Mouse (Mus musculus) myocyte (in vitro differentiated cells): Measurements from ENCODE around the gene Pja2. TPM values are rescaled to one million over a fixed set of nuclear protein-coding genes. Genes with fewer than 3 reads are reported as not detected.
"Not testable (repeated sequence)": the region's sequence is repeated elsewhere in the genome, so short reads cannot be mapped to it uniquely, and the experiment has no call there.

ENCODE experiments used
- H3K27me3 ChIP-seq: one replicate; pipeline ENCODE4 v1.6.1; 2011; ENCODE audit not compliant: control insufficient read depth, insufficient read depth, insufficient read length
- H3K36me3 ChIP-seq: one replicate; pipeline ENCODE4 v1.6.1; 2011; ENCODE audit not compliant: control insufficient read depth, insufficient read depth
- H3K4me2 ChIP-seq: one replicate; pipeline ENCODE4 v1.6.1; 2011; ENCODE audit warnings: low read depth, control low read depth
- H3K4me3 ChIP-seq: one replicate; pipeline ENCODE4 v1.5.1; 2011; ENCODE audit warnings: mild to moderate bottlenecking, control low read depth, moderate library complexity
- H3K79me2 ChIP-seq: one replicate; pipeline ENCODE4 v1.6.1; 2011; ENCODE audit not compliant: control insufficient read depth, insufficient read depth
- H3ac ChIP-seq: one replicate; pipeline ENCODE4 v1.6.1; 2011; ENCODE audit not compliant: control insufficient read depth, insufficient read length
- CEBPB ChIP-seq: IDR thresholded peaks from 2 replicates; pipeline ENCODE4 v1.6.1; 2011; ENCODE audit warnings: mild to moderate bottlenecking, moderate library complexity; ENCODE audit not compliant: poor library complexity, insufficient read depth, severe bottlenecking
- E2F4 ChIP-seq: IDR thresholded peaks from one replicate; pipeline ENCODE4 v1.6.1; 2011; ENCODE audit warnings: mild to moderate bottlenecking, control low read depth, moderate library complexity; ENCODE audit not compliant: insufficient read depth
- MAX ChIP-seq: IDR thresholded peaks from one replicate; pipeline ENCODE4 v1.6.1; 2011; ENCODE audit warnings: low read depth, mild to moderate bottlenecking, control low read depth
- MYOD1 ChIP-seq, 3 experiments: IDR thresholded peaks; one replicate each; pipeline ENCODE4 v1.6.1; 2011; ENCODE audit warnings: control low read depth in 2 of 3, low read depth in 2 of 3, mild to moderate bottlenecking in 2 of 3, moderate library complexity in 1 of 3; ENCODE audit not compliant: insufficient read length in 2 of 3, control insufficient read depth in 1 of 3
- MYOG ChIP-seq, 3 experiments: IDR thresholded peaks; one replicate each; pipeline ENCODE4 v1.6.1; 2011; ENCODE audit warnings: control low read depth in 2 of 3, low read depth in 2 of 3, mild to moderate bottlenecking in 2 of 3; ENCODE audit not compliant: insufficient read length in 2 of 3, control insufficient read depth in 1 of 3, insufficient read depth in 1 of 3
- POLR2A ChIP-seq: IDR thresholded peaks from one replicate; pipeline ENCODE4 v1.6.1; 2011; ENCODE audit warnings: low read depth, mild to moderate bottlenecking, control low read depth, moderate library complexity; ENCODE audit not compliant: insufficient read length
- POLR2AphosphoS2 ChIP-seq: IDR thresholded peaks from one replicate; pipeline ENCODE4 v1.6.1; 2011; ENCODE audit warnings: low read depth, control low read depth; ENCODE audit not compliant: insufficient read length
- REST ChIP-seq: IDR thresholded peaks from one replicate; pipeline ENCODE4 v1.6.1; 2011; ENCODE audit warnings: mild to moderate bottlenecking, control low read depth, moderate library complexity; ENCODE audit not compliant: insufficient read depth, insufficient read length
- SRF ChIP-seq: IDR thresholded peaks from one replicate; pipeline ENCODE4 v1.6.1; 2011; ENCODE audit warnings: low read depth; ENCODE audit not compliant: control insufficient read depth, insufficient read length
- TCF12 ChIP-seq: IDR thresholded peaks from one replicate; pipeline ENCODE4 v1.6.1; 2011; ENCODE audit warnings: mild to moderate bottlenecking, control low read depth; ENCODE audit not compliant: poor library complexity, insufficient read depth, severe bottlenecking
- TCF3 ChIP-seq: IDR thresholded peaks from one replicate; pipeline ENCODE4 v1.6.1; 2011; ENCODE audit warnings: low read depth, control low read depth; ENCODE audit not compliant: insufficient read length
- USF1 ChIP-seq: IDR thresholded peaks from one replicate; pipeline ENCODE4 v1.6.1; 2011; ENCODE audit warnings: low read depth, mild to moderate bottlenecking, control low read depth, moderate library complexity
- polyA plus RNA-seq: library from polyadenylated mRNA; unstranded; fragments of >200 nt; fragmentation: generic; extraction: Trizol; gene quantifications from one replicate; pipeline ENCODE4 v1.2.1, GENCODE M21; 2012; ENCODE audit warnings: missing spikeins

The Pja2 gene
- polyA plus RNA-seq, 1 experiment: 30.3 TPM

GRCm38 (mm10) chr17:64289684-64290083 is 42.0 kb downstream of the Pja2 start:
- no peak overlapping the region for H3K4me2 ChIP-seq

GRCm38 (mm10) chr17:64288000-64288399 is 43.7 kb downstream of the Pja2 start:
- Histone ChIP-seq H3K27me3 (no peaks in the 10 kb centered on the region), H3K4me2 (no peak overlapping the region), H3K36me3 (peaks cover 69% of the 10 kb centered on the region), H3ac (no peak overlapping the region), H3K79me2 (no peaks in the 10 kb centered on the region), H3K4me3 (no peak overlapping the region)
- TF ChIP-seq USF1 (no peak), REST (no peak), MYOG (IDR thresholded peaks at IDR 0.05; ENCODE audit: control insufficient read depth in 1 of 3, insufficient read depth in 1 of 3, insufficient read length in 2 of 3, low read depth in 2 of 3) (peak in 1 of 3 experiments; percentile 34), MAX (no peak), POLR2AphosphoS2 (no peak), TCF12 (no peak)

More at GRCm38 (mm10) chr17:64289684-64290083, 42.0 kb downstream of the Pja2 start:
- TF ChIP-seq USF1: no peak
- no peak for TF ChIP-seq E2F4
- no peak for TF ChIP-seq TCF3
- TF ChIP-seq TCF12: no peak
- TF ChIP-seq MYOG (IDR thresholded peaks at IDR 0.05; ENCODE audit: control insufficient read depth in 1 of 3, insufficient read depth in 1 of 3, insufficient read length in 2 of 3, low read depth in 2 of 3): no peak
- TF ChIP-seq POLR2AphosphoS2: no peak
- no peak for TF ChIP-seq CEBPB
- no peak for TF ChIP-seq MAX
- TF ChIP-seq POLR2A: no peak
- TF ChIP-seq MYOD1 (IDR thresholded peaks at IDR 0.05; ENCODE audit: control insufficient read depth in 1 of 3, insufficient read length in 2 of 3, low read depth in 2 of 3): no peak
- TF ChIP-seq REST: no peak
- no peak for TF ChIP-seq SRF
- Histone ChIP-seq H3K79me2 (no peaks in the 10 kb centered on the region), H3K27me3 (no peaks in the 10 kb centered on the region), H3K4me3 (no peak overlapping the region), H3K36me3 (peaks cover 58% of the 10 kb centered on the region), H3ac (no peak overlapping the region)

DNA sequence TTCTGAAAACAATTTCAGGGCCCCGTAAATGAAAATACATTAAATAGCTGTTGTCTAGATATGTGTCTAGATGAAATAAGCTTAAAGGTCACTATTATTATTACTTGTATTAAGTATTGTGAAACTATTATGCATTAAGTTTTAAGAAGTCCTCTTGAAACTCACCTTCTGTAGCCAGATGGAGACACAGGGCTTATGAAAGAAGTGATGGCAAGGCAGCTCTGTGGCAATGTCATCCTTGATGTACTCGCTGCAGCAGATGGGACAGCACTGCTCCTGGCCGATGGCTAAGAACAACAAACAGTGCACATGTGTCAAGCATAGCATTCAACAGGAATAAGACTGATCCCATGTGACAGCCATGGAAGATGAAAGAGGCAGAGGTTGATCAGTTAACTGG is 44.9 kb downstream of the Pja2 start:
- Histone ChIP-seq H3K79me2 (no peaks in the 10 kb centered on the region), H3K4me3 (no peak overlapping the region), H3K36me3 (peaks cover 70% of the 10 kb centered on the region), H3K27me3 (no peaks in the 10 kb centered on the region), H3K4me2 (no peak overlapping the region), H3ac (no peak overlapping the region)
- TF ChIP-seq TCF12 (no peak), MAX (no peak), POLR2A (no peak), MYOD1 (IDR thresholded peaks at IDR 0.05; ENCODE audit: control insufficient read depth in 1 of 3, insufficient read length in 2 of 3, low read depth in 2 of 3) (no peak)

DNA sequence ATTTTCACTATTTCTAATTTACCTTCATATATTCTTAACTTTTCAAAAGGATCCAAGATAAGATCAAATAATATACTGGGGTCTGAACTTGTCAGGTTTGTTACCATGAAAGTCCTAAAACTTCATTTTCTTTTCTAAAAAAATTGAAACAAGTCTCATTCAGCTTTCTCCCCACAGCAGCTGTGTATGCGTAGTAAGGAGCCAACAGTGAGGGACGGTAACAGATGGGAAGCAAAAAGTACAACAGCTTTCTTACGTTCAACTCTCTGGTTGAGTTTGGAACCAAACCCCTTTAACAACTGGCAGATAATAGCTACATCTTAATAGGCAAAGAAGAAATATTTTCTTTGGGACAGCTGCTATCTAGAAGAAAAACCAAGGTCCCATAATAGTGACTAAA is 50.3 kb downstream of the Pja2 start:
- H3ac ChIP-seq, H3K79me2 ChIP-seq, H3K27me3 ChIP-seq, H3K4me2 ChIP-seq, H3K4me3 ChIP-seq: not testable (repeated sequence)
- TF ChIP-seq MYOD1 (IDR thresholded peaks at IDR 0.05; ENCODE audit: control insufficient read depth in 1 of 3, insufficient read length in 2 of 3, low read depth in 2 of 3): peak; percentile 36 to 63 (median 46)
- H3K36me3 ChIP-seq: peaks cover 47% of the 10 kb centered on the region

DNA sequence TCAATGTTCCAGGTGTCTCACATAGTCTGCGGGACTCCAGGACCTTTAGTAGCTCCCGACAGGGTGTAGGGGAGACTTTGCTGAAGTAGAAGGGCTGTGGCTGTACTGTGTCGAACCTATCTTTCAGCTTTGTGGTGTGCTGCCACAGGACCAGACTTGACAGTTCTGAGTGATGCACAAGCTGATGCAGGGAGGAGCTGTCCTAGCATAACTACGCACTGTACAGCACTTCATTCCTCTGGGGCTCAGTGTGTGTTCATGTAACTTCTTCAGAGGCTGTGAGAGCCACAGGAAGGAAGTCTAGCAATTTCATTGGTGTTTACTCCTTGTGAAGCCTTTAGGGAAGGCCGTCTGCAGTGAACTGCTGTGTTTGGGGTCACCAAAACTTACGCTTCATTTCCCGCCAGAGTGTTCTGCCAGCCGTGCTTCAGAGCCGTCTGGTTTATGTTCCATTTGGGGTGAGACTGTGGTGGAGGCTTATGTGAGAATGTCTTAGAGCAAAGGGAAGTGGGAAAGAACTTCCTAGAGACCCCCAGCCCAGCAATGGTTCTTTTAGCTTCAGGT is 54.0 kb downstream of the Pja2 start:
- TF ChIP-seq MAX (no peak), TCF12 (no peak), USF1 (no peak), SRF (no peak), POLR2AphosphoS2 (peak; percentile 12), POLR2A (no peak), MYOG (IDR thresholded peaks at IDR 0.05; ENCODE audit: control insufficient read depth in 1 of 3, insufficient read depth in 1 of 3, insufficient read length in 2 of 3, low read depth in 2 of 3) (no peak)

More for the DNA sequence above, 54.0 kb downstream of the Pja2 start:
- H3K79me2 ChIP-seq: no peaks in the 10 kb centered on the region
- no peaks in the 10 kb centered on the region for H3K27me3 ChIP-seq
- no peak overlapping the region for H3ac ChIP-seq
- no peak overlapping the region for H3K4me2 ChIP-seq
- peaks cover 17% of the 10 kb centered on the region for H3K36me3 ChIP-seq
- no peak overlapping the region for H3K4me3 ChIP-seq
